Mouse (Mus musculus) erythroblast, adult 5-6 weeks (primary cell): ENCODE measurements around the gene Scn1a. TPM values are rescaled to one million over a fixed set of nuclear protein-coding genes. Genes with fewer than 3 reads are reported as not detected.

Experiments used
- ATAC-seq: replicated peaks from 2 replicates; pipeline ENCODE4 v1.8.0; 2016; ENCODE audit warnings: moderate number of reproducible peaks, mild to moderate bottlenecking, moderate TSS enrichment, inconsistent platforms; ENCODE audit not compliant: poor library complexity, low FRiP score, severe bottlenecking
- total RNA-seq, 2 experiments: library from RNA; stranded (forward) in 1 of 2; stranded (reverse) in 1 of 2; fragments of 150-400 nt in 1 of 2; fragments of 200-764, 138-1000 nt in 1 of 2; gene quantifications; 2 replicates each; pipeline versions ENCODE4 v1.2.3 to v1.2.4; 2015 to 2017; ENCODE audit warnings: low replicate concordance in 2 of 2

Scn1a gene
- total RNA-seq, 2 experiments from 2014 or later = not detected

DNA sequence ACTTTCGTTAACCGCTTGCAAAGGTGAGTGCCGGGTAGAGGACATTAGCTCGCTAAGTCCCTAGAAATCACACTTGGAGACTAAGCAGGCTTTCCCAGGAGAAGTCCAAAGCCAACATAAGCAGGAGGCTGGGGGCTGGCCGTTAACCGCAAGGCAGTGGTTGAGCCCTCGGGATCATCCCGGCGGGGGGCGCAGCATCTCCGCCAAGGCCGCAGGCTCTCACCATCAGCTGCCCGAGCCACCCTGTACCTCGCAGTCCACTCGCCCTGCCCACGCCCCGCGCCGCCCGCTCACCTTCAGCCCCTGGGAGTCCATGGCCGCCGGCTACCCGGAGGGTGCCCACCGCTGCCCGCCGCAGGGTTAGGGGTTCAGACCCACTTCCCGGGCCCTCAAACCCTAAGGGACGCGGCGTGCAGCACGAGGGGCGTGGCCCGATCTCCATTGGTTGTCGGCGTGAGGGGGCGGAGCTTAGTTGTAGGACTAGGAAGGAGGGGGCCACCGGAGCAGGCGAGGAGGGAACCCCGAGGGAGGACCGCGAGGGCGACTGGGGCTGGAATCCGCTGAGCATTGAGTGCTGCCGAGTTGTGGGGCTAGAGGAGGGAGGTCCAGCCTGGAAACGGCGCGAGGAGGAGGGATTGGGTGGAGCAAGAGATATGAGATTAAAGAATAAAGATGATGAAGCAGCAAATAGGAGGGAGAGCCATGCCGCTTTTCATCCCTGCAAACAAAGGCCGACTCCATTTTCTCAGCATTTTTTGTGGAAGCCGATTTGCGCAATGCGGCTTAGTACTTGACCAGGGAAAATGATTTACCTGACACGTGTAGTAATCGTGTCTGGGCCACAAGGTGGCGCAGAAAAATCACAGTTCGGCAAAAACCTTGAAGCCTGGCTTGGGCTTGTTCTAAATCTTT lies 184.2 kb downstream of the Scn1a start, which contains the start of gene Ttc21b:
Gene Ttc21b, minus strand, starts transcription at position 398 of the 912 bp plus-strand sequence.
- ATAC-seq = no peak

- ATAC-seq = no peak
Measured at GRCm38 (mm10) chr2:66244013-66244412, 196.6 kb downstream of the Scn1a start.

DNA sequence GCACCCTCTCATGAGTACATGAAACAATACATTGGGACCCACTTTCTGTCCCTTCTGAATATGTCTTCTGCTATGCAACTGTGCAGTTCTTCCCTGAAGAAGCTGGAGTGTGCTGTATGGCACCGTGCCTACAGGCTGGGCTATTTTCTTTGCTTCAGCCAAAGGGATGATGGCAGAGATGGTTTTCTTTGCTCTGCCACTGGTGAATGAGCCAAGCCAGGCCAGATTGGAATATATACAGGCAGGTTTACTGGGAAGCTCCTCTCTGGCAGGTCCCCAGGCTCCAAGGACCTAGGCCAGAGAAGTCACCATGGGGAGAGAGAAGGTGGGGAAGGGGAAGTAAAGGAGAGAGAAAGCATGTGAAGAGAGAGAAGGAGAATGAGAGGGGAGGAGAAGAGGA lies 200.3 kb downstream of the Scn1a start:
- no peak for ATAC-seq

- no peak for ATAC-seq
Measured at GRCm38 (mm10) chr2:66238886-66239285, 201.8 kb downstream of the Scn1a start.

GRCm38 (mm10) chr2:66220954-66221353 lies 219.7 kb downstream of the Scn1a start:
- no peak for ATAC-seq

Other genes starting within 250 kb of the Scn1a start
- 0.19 TPM in 1 of 2 replicates, not detected in the other for gene Ttc21b, start 184.2 kb downstream of the Scn1a start, total RNA-seq (2015; ENCODE audit: low replicate concordance)
- gene Ttc21b, start 184.2 kb downstream of the Scn1a start, total RNA-seq (2017; ENCODE audit: low replicate concordance) = 0.42 and 0.60 TPM in 2 replicates
- gene Scn9a, start 194.1 kb upstream of the Scn1a start, total RNA-seq (2015; ENCODE audit: low replicate concordance) = not detected in 2 replicates
- 0.09 TPM in 1 of 2 replicates, not detected in the other for gene Scn9a, start 194.1 kb upstream of the Scn1a start, total RNA-seq (2017; ENCODE audit: low replicate concordance)